Mouse (Mus musculus) kidney, postnatal 0 days (tissue): ENCODE data around the gene Fgfr2. TPM values are rescaled to one million over a fixed set of nuclear protein-coding genes. Genes with fewer than 3 reads are reported as not detected.
A peak's percentile ranks its signal among the peaks of the same experiment; 100 is the strongest.

Source experiments
- ATAC-seq: fragments of 200-750 bp; cut with Nextera tagmentation; replicated peaks from 2 replicates; pipeline ENCODE4 v1.8.0; 2017; ENCODE audit warnings: low read depth, moderate number of reproducible peaks, moderate TSS enrichment, moderate library complexity; ENCODE audit not compliant: low FRiP score
- DNase-seq: peaks from one replicate; pipeline ENCODE4 v3.0.0-alpha.2; 2016; ENCODE audit warnings: low spot score
- H3K27ac ChIP-seq: fragments of 300-500 bp; sonication (generic); 2 replicates; pipeline ENCODE4 v1.5.1; 2014; ENCODE audit warnings: mild to moderate bottlenecking
- H3K27me3 ChIP-seq: fragments of 300-500 bp; sonication (generic); 2 replicates; pipeline ENCODE4 v1.6.1; 2014; ENCODE audit warnings: low read length, mixed read lengths; ENCODE audit not compliant: insufficient read depth
- H3K36me3 ChIP-seq: fragments of 300-500 bp; sonication (generic); 2 replicates; pipeline ENCODE4 v1.6.1; 2014; ENCODE audit warnings: low read length, mixed read lengths; ENCODE audit not compliant: insufficient read depth
- H3K4me1 ChIP-seq: fragments of 300-500 bp; sonication (generic); replicated peaks from 2 replicates; pipeline ENCODE4 v1.6.1; 2014; ENCODE audit warnings: antibody characterized with exemption, low read length, mixed read lengths; ENCODE audit not compliant: insufficient read depth
- H3K4me2 ChIP-seq: fragments of 300-500 bp; sonication (generic); 2 replicates; pipeline ENCODE4 v1.6.1; 2014; ENCODE audit warnings: mild to moderate bottlenecking, low read length, moderate library complexity, mixed read lengths
- H3K4me3 ChIP-seq: fragments of 300-500 bp; sonication (generic); replicated peaks from 2 replicates; pipeline ENCODE4 v1.5.1; 2014; ENCODE audit warnings: low read depth, low read length
- H3K9ac ChIP-seq: fragments of 300-500 bp; sonication (generic); 2 replicates; pipeline ENCODE4 v1.6.1; 2014; ENCODE audit warnings: low read depth, low read length
- H3K9me3 ChIP-seq: fragments of 300-500 bp; sonication (generic); replicated peaks from 2 replicates; pipeline ENCODE4 v1.6.1; 2016; ENCODE audit warnings: low read length, inconsistent platforms, mixed read lengths
- CTCF ChIP-seq: IDR thresholded peaks from 2 replicates; pipeline ENCODE4 v1.5.1; 2016; ENCODE audit warnings: antibody characterized with exemption, low read depth, mild to moderate bottlenecking, moderate library complexity
- WGBS: fragments of 180-500 bp; shearing (Covaris S2); extraction: QIAGEN DNeasy Blood & Tissue Kit; methylation state at CpG from one replicate; pipeline ENCODE4 v1.1.7; 2014; 5-methylcytosine and 5-hydroxymethylcytosine counted together
- polyA plus RNA-seq: library from polyadenylated mRNA; unstranded; fragments of >200 nt; fragmentation: Nextera tagmentation; extraction: Ambion mirVana; gene quantifications from 2 replicates; pipeline ENCODE4 v1.2.1, GENCODE M21; 2015

Gene Fgfr2
- polyA plus RNA-seq, result 79.8 and 88.6 TPM in 2 replicates

DNA sequence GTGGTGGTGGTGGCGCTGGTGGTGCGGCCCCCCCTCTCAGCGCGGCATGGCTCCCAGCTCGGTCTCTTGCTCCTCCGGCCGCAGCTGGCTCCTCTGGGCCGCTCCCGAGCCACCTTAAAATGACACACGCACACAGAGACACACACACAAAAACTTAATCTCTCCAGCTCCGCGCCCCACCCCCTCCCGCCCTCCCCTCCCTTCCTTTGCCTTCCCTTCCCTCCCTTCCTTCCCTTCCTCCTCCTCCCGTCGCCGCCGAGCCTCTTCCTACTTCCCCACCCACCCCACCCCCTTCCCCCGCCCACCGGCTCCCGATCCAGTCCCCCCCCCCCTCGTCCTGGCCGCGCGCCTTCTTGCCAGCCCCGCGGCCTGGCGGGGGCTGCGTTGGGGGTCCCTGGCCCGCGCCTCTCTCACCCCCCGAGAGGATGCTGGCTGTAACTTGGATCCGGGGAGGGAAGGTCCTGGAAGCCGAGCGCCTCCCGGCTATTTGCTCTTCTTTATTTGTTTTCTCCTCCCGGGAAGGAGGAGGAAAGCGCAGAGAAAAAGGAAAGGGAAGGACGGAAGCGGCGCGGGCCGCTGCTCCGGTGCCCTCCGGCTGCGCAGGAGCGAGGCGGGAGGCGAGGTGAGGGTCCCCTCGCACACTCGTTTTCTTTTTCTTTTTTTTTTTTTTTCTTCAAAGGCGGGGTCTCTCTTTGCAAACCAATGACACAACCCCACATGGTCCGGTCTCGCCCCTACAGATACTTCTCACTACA, at the start of gene Fgfr2:
Fgfr2 (minus strand) TSS at position 107 of the 755 bp plus-strand sequence.
- Histone ChIP-seq H3K27ac (peak within 1 kb of the TSS; percentile 98), H3K9ac (peak within 1 kb of the TSS; percentile 95), H3K4me3 (peak within 1 kb of the TSS; percentile 94), H3K4me1 (peaks cover 13% of the 10 kb centered on the region; the same call in 1 of the 2 replicates), H3K27me3 (no peaks in the 10 kb centered on the region), H3K9me3 (no peaks in the 10 kb centered on the region), H3K4me2 (peak within 1 kb of the TSS; percentile 81), H3K36me3 (no peaks in the 10 kb centered on the region)
- WGBS, result under 1% methylated on average over 36 of the region's 53 CpGs
- ATAC-seq (peak; percentile 65), DNase-seq (peak; percentile 90)
- TF ChIP-seq CTCF, result no peak

DNA sequence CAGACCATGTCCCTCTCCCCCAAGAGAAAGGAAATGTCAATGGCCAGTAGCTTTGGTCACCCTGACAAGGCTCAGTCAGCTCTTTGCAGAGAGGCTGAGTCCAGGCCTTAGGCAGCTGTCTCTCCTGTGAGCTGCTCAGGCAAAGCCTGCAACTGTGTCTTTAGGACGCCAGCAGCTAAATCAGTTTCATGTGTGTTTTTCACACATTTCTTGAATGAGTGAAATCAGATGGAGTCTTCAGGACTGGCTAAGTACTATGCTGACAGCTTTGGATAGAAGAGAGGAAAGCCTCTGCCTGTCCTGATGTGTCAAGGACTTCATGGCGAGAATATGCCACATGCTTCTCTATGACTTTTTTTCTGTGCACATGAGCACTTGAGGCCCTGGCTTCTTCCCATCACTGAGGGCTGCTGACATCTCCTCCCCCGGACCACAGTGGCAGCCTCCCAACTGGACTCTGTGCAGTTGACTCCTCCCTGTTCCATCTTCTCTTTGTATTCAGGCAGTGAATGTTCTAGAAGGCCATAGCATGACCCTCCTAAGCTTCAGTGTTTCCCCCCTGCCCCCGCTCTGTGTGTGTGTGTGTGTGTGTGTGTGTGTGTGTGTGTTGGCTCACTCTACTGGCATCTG, 48.4 kb upstream of the Fgfr2 start:
- H3K4me1 ChIP-seq, result no peaks in the 10 kb centered on the region
- no peak overlapping the region for H3K27ac ChIP-seq
- TF ChIP-seq CTCF, result no peak
- H3K9ac ChIP-seq, result no peak overlapping the region
- no peaks in the 10 kb centered on the region for H3K9me3 ChIP-seq
- H3K4me3 ChIP-seq, result no peak overlapping the region
- peak; percentile 46 for DNase-seq
- no peaks in the 10 kb centered on the region for H3K27me3 ChIP-seq
- ATAC-seq, result no peak
- WGBS, result 74% methylated on average over 4 of the region's 4 CpGs
- no peaks in the 10 kb centered on the region for H3K36me3 ChIP-seq
- no peak overlapping the region for H3K4me2 ChIP-seq

DNA sequence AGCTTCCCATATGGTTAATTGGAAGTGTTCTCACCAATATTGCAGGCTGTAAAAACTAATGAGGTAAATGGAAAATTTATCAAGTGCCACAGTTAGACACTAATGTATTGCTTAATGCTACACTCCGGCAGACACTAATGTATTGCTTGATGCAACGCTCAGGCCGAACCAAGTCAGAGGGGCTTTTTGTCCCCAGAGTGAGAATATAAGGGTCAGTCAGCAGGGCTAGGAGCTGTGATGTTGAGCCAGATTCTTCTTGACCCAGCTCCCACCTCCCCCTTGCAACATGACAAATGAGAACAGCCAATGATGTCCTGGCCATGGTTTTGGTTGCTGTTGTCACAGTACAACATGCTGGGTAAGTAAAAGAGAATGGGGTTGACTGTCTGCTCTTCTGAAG, 45.8 kb upstream of the Fgfr2 start:
- H3K4me1 ChIP-seq, result no peaks in the 10 kb centered on the region
- no peak overlapping the region for H3K4me3 ChIP-seq
- no peak for TF ChIP-seq CTCF
- no peaks in the 10 kb centered on the region for H3K9me3 ChIP-seq
- H3K27me3 ChIP-seq, result no peaks in the 10 kb centered on the region
- H3K4me2 ChIP-seq, result no peak overlapping the region
- no peak for DNase-seq
- ATAC-seq, result no peak
- no peak overlapping the region for H3K9ac ChIP-seq
- H3K36me3 ChIP-seq, result no peaks in the 10 kb centered on the region
- no peak overlapping the region for H3K27ac ChIP-seq
- WGBS, result 81% methylated on average over 3 of the region's 3 CpGs

DNA sequence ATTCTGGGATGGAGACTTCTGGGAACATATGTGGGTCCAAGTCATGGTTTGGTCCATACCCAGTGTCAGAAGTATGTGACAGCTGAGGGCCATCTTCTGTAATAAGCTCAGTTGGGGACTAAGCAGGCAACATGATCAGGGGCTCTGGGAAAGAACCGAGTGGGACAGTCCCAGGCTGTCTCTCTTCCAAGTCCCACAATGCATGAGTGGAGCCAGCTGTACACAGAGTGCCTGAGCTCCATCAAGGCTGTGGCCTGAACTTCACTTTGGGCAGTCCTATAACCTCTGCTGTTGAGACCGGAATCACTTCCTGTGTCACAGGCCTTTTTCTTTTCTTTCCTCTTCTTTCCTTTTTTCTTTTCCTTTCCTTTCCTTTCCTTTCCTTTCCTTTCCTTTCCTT, 44.8 kb upstream of the Fgfr2 start:
- ATAC-seq (no peak; the same call in 1 of the 2 replicates), DNase-seq (peak; percentile 48)
- Histone ChIP-seq H3K9ac (no peak overlapping the region), H3K27me3 (no peaks in the 10 kb centered on the region), H3K4me2 (no peak overlapping the region), H3K4me1 (no peaks in the 10 kb centered on the region; the same call in 1 of the 2 replicates), H3K4me3 (no peak overlapping the region), H3K9me3 (no peaks in the 10 kb centered on the region), H3K36me3 (no peaks in the 10 kb centered on the region), H3K27ac (no peak overlapping the region)
- 63% methylated on average over 2 of the region's 2 CpGs for WGBS
- no peak for TF ChIP-seq CTCF

- H3K27ac ChIP-seq, result no peak overlapping the region
- H3K4me3 ChIP-seq, result no peak overlapping the region
- no peaks in the 10 kb centered on the region for H3K36me3 ChIP-seq
- no peaks in the 10 kb centered on the region for H3K27me3 ChIP-seq
- H3K9ac ChIP-seq, result no peak overlapping the region
- H3K4me1 ChIP-seq, result no peaks in the 10 kb centered on the region; the same call in none of the 2 replicates
- H3K9me3 ChIP-seq, result no peaks in the 10 kb centered on the region
- DNase-seq (no peak), ATAC-seq (no peak)
- no peak for TF ChIP-seq CTCF
- no peak overlapping the region for H3K4me2 ChIP-seq
- 32% methylated on average over 2 of the region's 2 CpGs for WGBS
Measured at GRCm38 (mm10) chr7:133164770-133165169, 41.6 kb upstream of the Fgfr2 start.

- WGBS, result 25% methylated on average over 5 of the region's 5 CpGs
- H3K27me3 ChIP-seq, result no peaks in the 10 kb centered on the region
- no peaks in the 10 kb centered on the region for H3K9me3 ChIP-seq
- H3K4me1 ChIP-seq, result no peaks in the 10 kb centered on the region; the same call in none of the 2 replicates
- DNase-seq, result peak; percentile 65
- no peaks in the 10 kb centered on the region for H3K36me3 ChIP-seq
- no peak overlapping the region for H3K9ac ChIP-seq
- no peak; the same call in 1 of the 2 replicates for ATAC-seq
- TF ChIP-seq CTCF, result no peak
- no peak overlapping the region for H3K4me3 ChIP-seq
- H3K4me2 ChIP-seq, result no peak overlapping the region
- H3K27ac ChIP-seq, result no peak overlapping the region
Measured at GRCm38 (mm10) chr7:133163011-133163410, 39.9 kb upstream of the Fgfr2 start.
